Mouse (Mus musculus) thymus, adult 2 months (tissue): ENCODE measurements around the gene Fxyd1.

Experiments
- CTCF ChIP-seq: fragments of 200-500 bp; IDR thresholded peaks from 2 replicates; pipeline ENCODE4 v1.5.1; 2012; ENCODE audit warnings: mild to moderate bottlenecking, control low read depth, low read length, moderate library complexity, borderline replicate concordance; ENCODE audit not compliant: control insufficient read depth, poor library complexity, insufficient read depth; ENCODE audit errors: extremely low read depth
- POLR2A ChIP-seq: fragments of 200-500 bp; IDR thresholded peaks from 2 replicates; pipeline ENCODE4 v1.6.1; 2012; ENCODE audit warnings: mild to moderate bottlenecking, low read length, control low read depth, moderate library complexity; ENCODE audit not compliant: control insufficient read depth, poor library complexity, insufficient read depth; ENCODE audit errors: extremely low read depth

DNA sequence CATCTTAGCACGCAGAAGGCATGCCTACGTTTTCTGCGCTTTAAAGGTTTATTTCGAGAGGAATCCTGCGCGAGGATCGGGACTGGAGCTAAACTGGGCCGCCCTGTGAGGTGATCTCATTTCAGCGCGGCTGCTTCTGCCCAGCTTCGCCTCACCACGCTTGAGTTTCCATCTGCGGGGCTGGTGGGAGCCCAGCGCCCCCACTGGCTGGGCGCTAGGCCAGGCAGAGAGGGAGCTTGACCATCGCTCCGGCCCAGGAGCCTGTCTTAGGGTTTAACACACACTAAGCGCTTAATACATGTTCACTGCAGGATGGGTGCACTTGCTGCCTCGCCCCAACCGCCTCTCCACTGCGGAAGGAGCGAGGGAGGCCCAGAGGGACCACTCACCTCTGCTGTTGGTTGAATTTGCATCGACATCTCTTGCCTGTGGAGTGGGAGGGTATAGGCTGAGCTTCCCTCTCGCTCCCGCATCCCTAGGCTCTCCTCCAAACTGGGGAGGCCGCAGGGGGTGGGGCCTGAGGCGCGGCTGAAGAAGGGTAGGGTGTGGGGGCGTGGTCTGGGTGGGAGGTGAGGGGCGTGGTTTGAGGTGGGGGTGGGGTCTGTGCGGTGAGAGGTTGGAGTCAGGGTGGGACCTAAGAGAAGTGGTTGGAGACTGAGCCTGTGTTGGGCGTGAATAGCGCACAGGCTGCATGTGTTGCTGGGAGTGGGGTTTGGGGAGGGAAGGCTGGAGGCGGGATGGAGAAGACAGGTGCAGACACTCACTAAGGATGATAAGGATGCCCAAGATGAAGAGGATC lies 4.2 kb downstream of the Fxyd1 start:
- TF ChIP-seq CTCF: no peak
- no peak for TF ChIP-seq POLR2A
